Mouse (Mus musculus) layer of hippocampus, postnatal 10 days (tissue): ENCODE measurements around the gene Tmem138. TPM values are rescaled to one million over a fixed set of nuclear protein-coding genes. Genes with fewer than 3 reads are reported as not detected.

Experiments
- DNase-seq, 2 experiments: peaks; one replicate each; pipeline ENCODE4 v3.0.0; 2021; ENCODE audit warnings: low spot score in 2 of 2
- long read RNA-seq: library from polyadenylated mRNA; stranded (forward); transcript quantifications from one replicate; pipeline ENCODE4 v2.0.0, GENCODE M21; 2023
- total RNA-seq, 2 experiments: library from RNA; stranded (reverse); gene quantifications; 2 replicates each; pipeline ENCODE4 v1.2.3; 2021

Tmem138 gene
- total RNA-seq = 10 to 100 TPM; 11.7 to 15.3 TPM
- long read RNA-seq, partial matches to known transcripts = 1 of 16 reads
- long read RNA-seq, other reads (novel, unspliced or antisense) = 7 of 16 reads

GRCm38 (mm10) chr19:10576690-10577561 is at the start of gene Tmem138, which contains the start of gene Cyb561a3:
Gene Tmem138 (minus strand): TSS chr19:10577362.
Gene Cyb561a3 (plus strand): TSS chr19:10577172.
- peak; percentile 91 to 94 for DNase-seq

GRCm38 (mm10) chr19:10608573-10609240 is 31.5 kb upstream of the Tmem138 start:
- DNase-seq = no peak

GRCm38 (mm10) chr19:10605901-10606622 is 28.9 kb upstream of the Tmem138 start:
- DNase-seq = no peak

- DNase-seq = peak; percentile 99
Observed at GRCm38 (mm10) chr19:10605293-10605900, 28.2 kb upstream of the Tmem138 start, which contains the start of the genes Ddb1 and Tkfc. Gene Ddb1 (plus strand): TSS chr19:10605327. Gene Tkfc (minus strand): TSS chr19:10605654.

- peak in 1 of 2 experiments; percentile 15 for DNase-seq
Observed at GRCm38 (mm10) chr19:10604534-10604933, 27.4 kb upstream of the Tmem138 start.

GRCm38 (mm10) chr19:10603660-10604523 is 26.7 kb upstream of the Tmem138 start:
- peak in 1 of 2 experiments; percentile 19 for DNase-seq

GRCm38 (mm10) chr19:10602787-10603186 is 25.6 kb upstream of the Tmem138 start:
- peak; percentile 92 for DNase-seq

GRCm38 (mm10) chr19:10602247-10602769 is 25.1 kb upstream of the Tmem138 start:
- no peak for DNase-seq

- no peak for DNase-seq
Observed at GRCm38 (mm10) chr19:10599648-10600047, 22.5 kb upstream of the Tmem138 start.

- peak; percentile 16 to 24 for DNase-seq
Observed at GRCm38 (mm10) chr19:10598188-10598587, 21.0 kb upstream of the Tmem138 start.

GRCm38 (mm10) chr19:10591659-10592377 is 14.7 kb upstream of the Tmem138 start:
- no peak for DNase-seq

GRCm38 (mm10) chr19:10590301-10590700 is 13.1 kb upstream of the Tmem138 start:
- no peak for DNase-seq

GRCm38 (mm10) chr19:10589127-10589857 is 12.1 kb upstream of the Tmem138 start:
- no peak for DNase-seq

GRCm38 (mm10) chr19:10587231-10587630 is 10.1 kb upstream of the Tmem138 start:
- DNase-seq = no peak

- no peak for DNase-seq
Observed at GRCm38 (mm10) chr19:10585112-10585511, 8.0 kb upstream of the Tmem138 start.

- DNase-seq = peak; percentile 19 to 34
Observed at GRCm38 (mm10) chr19:10583550-10584146, 6.5 kb upstream of the Tmem138 start.

GRCm38 (mm10) chr19:10581984-10582383 is 4.8 kb upstream of the Tmem138 start:
- DNase-seq = no peak

- no peak for DNase-seq
Observed at GRCm38 (mm10) chr19:10580761-10581160, 3.6 kb upstream of the Tmem138 start.
